Mouse (Mus musculus) thymus, postnatal 14 days (tissue): ENCODE measurements at regions not wholly inside any gene's neighbourhood (a gene's known extent, or its start where the extent isn't known, plus 50 kb on each side); places are given as distances from the start of the nearest gene placed in this dataset.

Source experiments
- DNase-seq: peaks from one replicate; pipeline ENCODE4 v3.0.0; 2021

DNA sequence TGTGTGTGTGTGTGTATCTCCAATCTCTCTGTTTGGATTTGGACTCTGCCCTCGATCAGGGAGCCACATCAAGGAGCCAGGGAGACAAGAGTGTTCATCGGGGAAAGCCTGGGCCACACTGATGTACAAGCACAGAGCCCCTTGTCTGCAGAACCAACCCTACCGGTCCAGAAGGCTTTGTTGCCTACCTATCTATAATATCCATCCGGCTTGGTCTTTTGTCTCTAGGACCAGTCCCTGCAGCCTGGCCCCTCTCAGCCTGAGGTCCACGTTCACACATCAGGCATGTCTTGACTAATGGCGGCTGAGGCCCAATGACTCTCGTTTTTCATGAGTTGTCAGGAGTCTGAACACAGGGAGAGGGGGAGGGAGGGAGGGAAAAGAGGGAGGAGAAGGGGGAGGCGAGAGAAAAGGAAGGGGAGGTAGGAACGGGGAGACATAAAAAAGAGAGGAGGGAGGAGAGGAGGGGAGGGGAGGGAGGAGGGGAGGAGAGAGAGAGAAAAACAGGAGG lies 64.7 kb downstream of the Cmpk2 start:
- no peak for DNase-seq

- peak; percentile 67 for DNase-seq
Observed at GRCm38 (mm10) chr12:26532823-26533640, 64.0 kb downstream of the Cmpk2 start.

- no peak for DNase-seq
Observed at GRCm38 (mm10) chr12:26532076-26532475, 63.1 kb downstream of the Cmpk2 start.
